Mouse (Mus musculus): ENCODE data around the gene Serinc5.

DNA sequence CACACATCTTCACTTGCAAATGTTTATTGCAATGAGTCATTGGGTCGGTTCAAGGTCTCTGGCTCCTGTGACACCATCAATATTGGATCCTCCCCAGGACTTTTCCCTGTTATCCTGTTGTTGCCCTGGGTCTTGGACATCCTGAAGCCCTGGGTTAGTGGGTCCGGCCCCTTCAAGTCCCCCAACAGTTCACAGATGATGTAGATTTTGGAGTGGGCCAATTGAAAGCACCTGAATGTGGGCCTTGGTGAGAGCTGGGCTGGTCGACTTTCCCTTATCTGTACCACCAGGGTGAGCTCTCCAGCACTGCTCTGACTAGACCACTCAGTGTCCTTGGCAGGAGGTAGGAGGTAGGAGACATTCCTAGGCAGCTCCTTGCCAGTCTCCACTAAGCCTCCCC lies 15.5 kb upstream of the Serinc5 start:
- TF ChIP-seq CTCF (IDR thresholded peaks at IDR 0.05; ENCODE audit: low read depth, low read length), result no peak
- no peak for TF ChIP-seq EP300 (IDR thresholded peaks at IDR 0.05; ENCODE audit: insufficient read depth, low read depth, low read length)
